Mouse (Mus musculus): ENCODE data around the gene Slc22a14. TPM values are rescaled to one million over a fixed set of nuclear protein-coding genes. Genes with fewer than 3 reads are reported as not detected.

Slc22a14 gene
- polyA plus RNA-seq (2012; rRNA removed) = 0.02 TPM in 1 of 2 replicates, not detected in the other

DNA sequence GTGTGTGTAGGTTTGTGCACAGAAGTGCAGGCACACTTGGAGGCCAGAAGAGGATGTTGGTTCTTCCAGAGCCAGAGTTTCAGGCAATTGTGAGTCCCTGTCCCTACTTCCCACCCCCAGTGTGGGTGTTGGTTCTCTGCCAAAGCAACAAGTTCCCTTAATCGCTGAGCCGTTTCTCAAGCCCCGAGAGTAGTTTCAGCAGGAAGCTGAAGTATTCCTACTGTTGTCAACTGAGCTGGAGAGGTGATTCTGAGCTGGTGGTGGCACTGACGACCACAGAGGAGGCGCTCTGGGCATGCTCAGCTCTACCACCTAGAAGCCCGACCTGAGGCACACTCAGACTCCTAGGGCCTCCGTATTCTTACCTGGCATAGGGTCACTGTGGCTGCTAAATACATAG, at the start of gene Slc22a14:
Slc22a14 (minus strand) TSS at position 270 of the 400 bp plus-strand sequence.

DNA sequence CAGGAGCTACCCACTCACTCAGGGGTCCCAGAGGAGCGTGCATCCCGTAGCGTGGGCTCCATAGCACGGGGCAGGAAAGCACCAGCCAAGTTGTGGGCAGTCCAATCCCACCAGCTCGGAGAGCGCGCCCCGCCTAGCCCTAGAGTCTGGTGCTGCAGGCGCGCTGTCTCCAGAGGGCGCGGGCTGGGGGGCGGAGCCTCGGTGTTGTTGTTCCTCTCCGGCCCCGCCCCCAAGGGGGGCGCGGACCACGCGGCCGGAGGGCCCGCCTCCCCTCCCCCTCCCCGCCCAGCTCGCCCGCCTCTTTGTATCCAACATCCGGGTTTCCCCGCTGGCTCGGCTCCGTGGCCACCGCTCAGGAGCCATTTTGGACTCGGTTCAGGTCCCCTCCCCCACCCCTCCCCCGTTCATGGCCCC, 36.5 kb upstream of the Slc22a14 start, which contains the start of gene Acvr2b:
Acvr2b (plus strand) TSS at position 318 of the 414 bp plus-strand sequence.

DNA sequence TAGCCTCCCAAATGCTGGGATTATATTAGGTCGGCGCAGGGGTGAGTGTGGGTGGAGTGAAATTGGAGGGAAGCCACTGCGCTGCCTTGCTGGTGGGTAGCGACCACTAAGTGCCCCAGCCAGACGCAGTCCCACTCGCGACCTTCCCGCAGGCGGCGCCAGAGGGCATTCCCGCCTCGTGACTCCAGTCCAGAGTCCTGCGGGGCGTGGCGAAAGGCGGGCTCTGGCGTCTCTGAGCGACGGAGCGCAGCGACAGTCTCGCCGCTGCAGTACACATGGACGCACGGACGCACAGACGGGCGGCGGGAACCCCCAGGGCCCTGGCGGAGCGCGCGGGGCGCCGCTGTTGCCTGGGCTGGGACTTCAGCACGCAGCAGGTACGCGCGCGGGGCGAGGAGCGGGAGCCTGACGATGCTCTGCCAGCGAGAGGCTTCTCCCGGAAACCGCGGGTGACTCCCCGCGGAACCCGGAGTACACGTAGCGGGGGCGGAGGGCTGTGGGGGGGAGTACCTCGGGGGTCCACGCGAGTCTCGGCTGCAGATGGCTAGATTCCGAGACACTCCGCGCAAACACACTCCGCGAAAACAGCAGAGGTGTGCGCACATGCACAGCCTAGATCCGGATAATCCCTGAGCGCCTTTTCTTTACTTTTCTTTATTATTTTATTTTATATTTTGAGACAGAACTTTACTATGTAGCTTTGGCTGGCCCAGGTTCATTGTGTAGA, 7.9 kb downstream of the Slc22a14 start, which contains the start of gene Xylb:
Xylb (plus strand) TSS at position 51 of the 727 bp plus-strand sequence.

DNA sequence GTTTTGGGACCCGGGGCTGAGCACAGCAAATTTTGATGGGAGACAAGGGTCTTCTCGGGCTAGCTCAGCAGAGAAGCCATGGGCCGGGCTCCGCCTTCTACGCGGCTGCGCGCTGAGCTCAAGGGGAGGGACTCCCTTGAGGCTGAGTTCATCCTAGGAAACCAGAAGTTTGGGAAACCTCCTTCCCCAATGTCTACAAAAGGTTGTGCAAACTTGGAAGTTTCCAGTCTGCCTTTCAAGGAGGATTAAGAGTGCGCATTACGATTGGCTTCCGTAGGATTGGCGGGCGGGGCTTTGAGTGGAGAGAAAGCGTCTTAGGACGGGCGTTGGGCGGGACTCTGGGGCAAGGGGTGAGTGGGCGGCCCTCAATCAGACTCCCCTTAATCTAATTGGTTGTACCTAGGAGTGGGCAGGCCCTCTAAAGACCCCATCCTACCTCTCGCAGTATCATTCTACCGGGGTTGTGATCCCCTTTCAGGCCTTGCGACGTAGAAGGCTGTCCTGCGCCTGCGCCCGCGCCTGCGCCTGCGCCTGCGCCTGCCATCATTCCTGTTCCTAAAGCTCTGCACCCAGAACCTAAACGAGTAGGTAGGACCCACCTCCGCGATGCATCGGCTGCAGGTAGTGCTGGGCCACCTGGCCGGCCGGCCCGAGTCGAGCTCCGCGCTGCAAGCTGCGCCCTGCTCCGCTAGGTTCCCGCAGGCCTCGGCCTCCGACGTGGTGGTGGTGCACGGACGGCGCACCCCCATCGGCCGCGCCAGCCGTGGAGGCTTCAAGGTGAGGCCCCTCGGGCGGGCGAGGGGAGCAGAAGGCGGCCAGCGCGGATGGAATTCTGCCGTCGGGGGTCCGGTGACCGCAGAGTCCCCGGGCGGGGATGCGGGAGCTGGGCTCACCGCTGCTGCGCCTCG, 24.2 kb downstream of the Slc22a14 start, which contains the start of gene Myd88:
Myd88 (minus strand) TSS at position 503 of the 908 bp plus-strand sequence.

DNA sequence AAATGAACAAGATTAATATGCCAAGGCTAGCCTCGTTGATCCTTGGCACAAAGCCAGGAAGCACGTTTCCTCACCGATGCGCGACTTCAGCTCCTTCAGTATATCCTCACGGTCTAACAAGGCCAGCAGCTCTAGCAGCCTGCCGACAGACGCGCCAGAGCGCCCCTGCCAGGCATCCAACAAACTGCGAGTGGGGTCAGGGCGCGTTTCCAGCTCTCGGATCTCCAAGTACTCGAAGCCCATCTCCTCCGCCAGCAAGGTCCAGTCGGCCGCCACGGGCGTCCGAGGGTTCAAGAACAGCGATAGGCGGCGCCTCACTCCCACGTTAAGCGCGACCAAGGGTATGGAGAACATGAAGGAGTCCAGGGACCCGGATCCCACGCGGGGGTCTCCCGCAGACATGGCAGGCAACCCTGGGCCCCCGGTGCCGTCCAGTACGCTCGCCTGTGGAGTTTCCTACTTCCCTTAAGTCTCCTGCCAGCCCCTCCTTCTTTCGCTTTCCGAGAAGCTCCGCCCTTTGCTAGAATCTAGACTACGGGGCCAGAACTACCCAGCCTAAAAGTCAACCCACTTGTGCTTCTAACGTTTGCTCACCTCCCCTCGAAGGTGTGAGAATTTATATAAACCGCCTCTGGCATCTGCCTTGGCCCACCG, 25.7 kb downstream of the Slc22a14 start, which contains the start of gene Acaa1a:
Acaa1a (plus strand) TSS at position 119 of the 654 bp plus-strand sequence.

DNA sequence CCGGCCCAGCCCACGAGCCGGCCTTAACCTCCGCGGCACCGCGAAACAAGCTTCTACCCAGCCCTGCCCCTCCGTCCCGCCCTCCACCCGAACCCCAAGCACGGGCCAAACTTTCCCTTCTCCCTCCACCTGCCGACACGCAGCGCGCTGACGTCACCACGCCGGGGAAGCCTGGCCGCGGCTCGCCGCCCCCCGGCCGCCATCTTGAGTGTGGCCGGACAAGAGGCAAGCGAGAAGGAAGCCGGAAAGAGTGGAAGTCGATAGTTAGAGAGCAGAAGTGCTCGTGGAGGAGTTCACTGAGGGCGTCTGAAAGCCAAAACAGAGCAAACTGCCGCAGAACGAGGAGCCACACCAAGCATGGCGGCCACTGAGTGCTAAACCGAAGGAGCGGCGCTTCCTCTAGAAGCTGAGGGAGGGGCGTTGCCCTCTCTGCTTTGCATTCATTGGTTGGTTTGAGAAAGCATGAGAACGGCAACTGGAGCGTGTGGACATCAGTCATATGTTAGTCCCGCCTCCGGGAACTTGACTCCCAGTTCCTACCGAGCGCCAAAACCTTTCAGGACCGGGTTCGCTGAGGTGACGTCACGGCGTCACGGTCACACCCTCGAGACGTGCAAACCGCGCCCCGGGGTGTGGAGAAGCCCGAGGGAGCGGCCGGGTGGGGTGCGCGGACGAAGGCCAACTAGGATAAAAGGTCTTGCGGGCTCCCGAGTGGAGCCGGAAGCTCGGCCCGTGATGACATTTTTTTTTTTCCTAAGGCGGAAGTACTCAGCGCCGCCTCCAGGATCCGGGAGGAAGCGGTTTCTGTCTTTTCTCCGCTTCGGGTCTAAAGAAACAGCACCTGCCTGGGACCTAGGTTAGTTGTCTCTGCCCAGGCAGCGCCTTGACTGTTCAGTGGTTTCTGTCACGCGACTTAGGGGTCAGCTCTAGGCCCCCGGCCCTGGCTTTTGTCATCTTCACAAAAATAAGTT, 42.8 kb downstream of the Slc22a14 start, which contains the start of gene Oxsr1:
Oxsr1 (minus strand) TSS at position 139 of the 971 bp plus-strand sequence.

DNA sequence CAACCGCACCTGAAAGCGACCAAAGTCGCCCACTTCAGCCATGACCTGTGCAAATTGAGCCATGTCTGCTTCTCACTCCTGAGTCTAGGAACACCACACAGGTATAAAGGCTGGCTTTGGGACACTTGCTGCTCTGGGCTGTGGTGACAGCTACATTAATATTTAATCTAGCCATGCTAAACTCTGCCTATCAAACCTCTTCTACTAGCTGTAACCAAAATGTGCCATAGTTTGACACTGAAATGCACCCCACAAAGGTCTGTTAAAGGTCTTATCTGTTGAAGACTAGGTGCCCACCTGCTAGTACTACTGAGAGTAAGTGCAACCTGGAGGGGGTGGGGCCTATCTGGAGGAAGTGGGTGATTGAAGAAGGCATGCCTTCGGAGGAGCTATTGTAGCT, 156.4 kb downstream of the Slc22a14 start, which contains the start of gene Slc22a13:
Slc22a13 (minus strand) TSS at position 101 of the 400 bp plus-strand sequence.

DNA sequence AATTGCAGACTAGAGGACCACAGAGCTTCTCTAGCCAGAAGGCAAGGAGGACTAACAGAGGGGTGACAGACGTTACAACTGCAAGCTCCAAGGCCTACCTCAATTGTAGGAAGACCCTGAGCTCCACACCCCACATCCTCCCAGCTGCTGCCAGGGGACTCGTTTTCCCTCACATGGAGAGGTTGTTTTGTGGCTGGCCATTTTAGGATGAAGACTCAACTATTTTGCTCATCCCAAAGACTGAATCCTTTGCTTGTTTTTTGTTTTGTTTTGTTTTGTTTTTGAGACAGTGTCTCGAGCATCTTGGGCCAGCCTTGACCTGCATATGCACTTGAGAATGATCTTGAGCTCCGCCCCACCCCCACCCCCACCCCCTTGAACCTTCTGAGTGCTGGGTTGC, 206.5 kb downstream of the Slc22a14 start, which contains the start of gene Gm47289:
Gm47289 (plus strand) TSS at position 301 of the 400 bp plus-strand sequence.

DNA sequence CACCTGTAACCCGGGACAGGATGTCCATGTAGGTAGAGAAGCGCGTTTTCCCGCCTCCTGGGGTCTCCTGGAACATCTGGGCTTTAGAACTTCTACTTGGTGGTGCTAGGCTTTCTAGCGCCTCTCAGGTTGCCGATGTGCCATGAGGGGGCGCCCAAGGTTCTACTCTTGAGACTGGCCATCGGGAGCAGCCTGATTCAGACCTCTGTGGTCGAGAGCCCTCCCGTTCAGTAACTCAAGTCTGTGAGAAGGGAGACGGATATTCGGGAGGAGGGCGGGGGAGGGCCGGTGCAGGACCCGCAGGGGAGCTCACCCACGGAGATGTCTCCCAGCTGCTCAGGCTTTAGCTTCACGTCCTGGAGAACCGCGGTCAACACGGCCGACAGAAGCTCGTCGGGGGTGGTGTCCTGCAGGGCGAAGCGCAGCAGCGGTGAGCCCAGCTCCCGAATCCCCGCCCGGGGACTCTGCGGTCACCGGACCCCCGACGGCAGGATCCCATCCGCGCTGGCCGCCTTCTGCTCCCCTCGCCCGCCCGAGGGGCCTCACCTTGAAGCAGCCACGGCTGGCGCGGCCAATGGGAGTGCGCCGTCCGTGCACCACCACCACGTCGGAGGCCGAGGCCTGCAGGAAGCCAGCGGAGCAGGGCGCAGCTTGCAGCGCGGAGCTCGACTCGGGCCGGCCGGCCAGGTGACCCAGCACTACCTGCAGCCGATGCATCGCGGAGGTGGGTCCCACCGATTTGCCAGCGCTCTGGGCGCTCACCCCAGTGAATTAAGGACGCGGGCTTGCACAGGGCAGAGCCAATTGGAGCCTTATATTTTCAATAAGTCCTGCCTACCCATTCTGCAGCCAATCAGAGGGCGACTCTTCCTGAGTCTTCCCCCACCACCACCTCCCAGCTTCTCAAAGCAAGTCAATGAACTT, 208.8 kb downstream of the Slc22a14 start, which contains the start of gene Acaa1b:
Acaa1b (minus strand) TSS at position 816 of the 924 bp plus-strand sequence.

Other genes with a start within 250 kb of the Slc22a14 start
- gene Acaa1b, start 208.5 kb downstream of the Slc22a14 start, polyA plus RNA-seq (2012; rRNA removed) = 3.5 and 3.7 TPM in 2 replicates
- gene Gm47289, start 206.4 kb downstream of the Slc22a14 start, polyA plus RNA-seq (2012; rRNA removed) = not detected in 2 replicates
- gene Slc22a13, start 156.5 kb downstream of the Slc22a14 start, polyA plus RNA-seq (2012; rRNA removed) = not detected in 2 replicates
- gene Oxsr1, start 43.1 kb downstream of the Slc22a14 start, polyA plus RNA-seq (2012; rRNA removed) = 11.9 and 13.1 TPM in 2 replicates
- 24.5 and 27.9 TPM in 2 replicates for gene Acaa1a, start 25.9 kb downstream of the Slc22a14 start, polyA plus RNA-seq (2012; rRNA removed)
- gene Myd88, start 24.1 kb downstream of the Slc22a14 start, polyA plus RNA-seq (2012; rRNA removed) = 6.3 and 7.3 TPM in 2 replicates
- gene Xylb, start 8.2 kb downstream of the Slc22a14 start, polyA plus RNA-seq (2012; rRNA removed) = 4.8 and 4.9 TPM in 2 replicates
- gene Acvr2b, start 36.6 kb upstream of the Slc22a14 start, polyA plus RNA-seq (2012; rRNA removed) = 0.52 and 0.59 TPM in 2 replicates
- 1.9 and 2.6 TPM in 2 replicates for gene Exog, start 79.4 kb upstream of the Slc22a14 start, polyA plus RNA-seq (2012; rRNA removed)
- gene Scn5a, start 213.5 kb upstream of the Slc22a14 start, polyA plus RNA-seq (2012; rRNA removed) = 0.02 TPM in 2 replicates